Mouse (Mus musculus) lung, adult 2 months (tissue): ENCODE measurements around the gene Msantd3. TPM values are rescaled to one million over a fixed set of nuclear protein-coding genes. Genes with fewer than 3 reads are reported as not detected.

Source experiments
- DNase-seq: peaks from one replicate; pipeline ENCODE4 v3.0.0; 2022
- H3K4me1 ChIP-seq: fragments of 200-500 bp; 2 replicates; pipeline ENCODE4 v1.6.1; 2011; ENCODE audit warnings: low read length; ENCODE audit not compliant: control insufficient read depth, insufficient read depth
- H3K4me3 ChIP-seq: fragments of 200-500 bp; replicated peaks from 2 replicates; pipeline ENCODE3; 2011; ENCODE audit warnings: low read depth, mild to moderate bottlenecking, control low read depth, low read length; ENCODE audit errors: extremely low read depth
- CTCF ChIP-seq: fragments of 200-500 bp; IDR thresholded peaks from 2 replicates; pipeline ENCODE4 v1.5.1; 2011; ENCODE audit warnings: mild to moderate bottlenecking, low read length, control low read depth; ENCODE audit not compliant: insufficient read depth
- POLR2A ChIP-seq: fragments of 200-500 bp; IDR thresholded peaks from 2 replicates; pipeline ENCODE4 v1.6.1; 2011; ENCODE audit warnings: low read depth, mild to moderate bottlenecking, control low read depth, low read length, borderline replicate concordance; ENCODE audit errors: extremely low read depth
- WGBS: fragments of 180-500 bp; shearing (Covaris S2); methylation state at CpG from one replicate; pipeline ENCODE4 v1.1.7; 2018; 5-methylcytosine and 5-hydroxymethylcytosine counted together
- polyA plus RNA-seq: library from polyadenylated mRNA; depleted of rRNA; stranded (reverse); fragments of >200 nt; gene quantifications from 2 replicates; pipeline ENCODE4 v1.2.3, GENCODE M21; 2012

Gene Msantd3
- polyA plus RNA-seq, 1 experiment: 6.9 TPM

GRCm38 (mm10) chr4:48554132-48554531, 14.4 kb downstream of the Msantd3 start:
- WGBS: 51% methylated on average over 7 of the region's 7 CpGs
- DNase-seq: no peak
- Histone ChIP-seq H3K4me1 (peaks cover 4% of the 10 kb centered on the region; the same call in 1 of the 2 replicates), H3K4me3 (no peak overlapping the region)
- no peak for TF ChIP-seq POLR2A

- 16% methylated on average over 3 of the region's 3 CpGs for WGBS
- H3K4me3 ChIP-seq: no peak overlapping the region
- no peak for TF ChIP-seq POLR2A
- TF ChIP-seq CTCF: peak; percentile 38; the same call in 1 of the 2 replicates
- peaks cover 4% of the 10 kb centered on the region; the same call in 1 of the 2 replicates for H3K4me1 ChIP-seq
- DNase-seq: peak; percentile 45
Observed at GRCm38 (mm10) chr4:48555729-48556128, 16.0 kb downstream of the Msantd3 start.

GRCm38 (mm10) chr4:48559652-48560051, 19.9 kb downstream of the Msantd3 start:
- DNase-seq: no peak
- no peak overlapping the region for H3K4me3 ChIP-seq

DNA sequence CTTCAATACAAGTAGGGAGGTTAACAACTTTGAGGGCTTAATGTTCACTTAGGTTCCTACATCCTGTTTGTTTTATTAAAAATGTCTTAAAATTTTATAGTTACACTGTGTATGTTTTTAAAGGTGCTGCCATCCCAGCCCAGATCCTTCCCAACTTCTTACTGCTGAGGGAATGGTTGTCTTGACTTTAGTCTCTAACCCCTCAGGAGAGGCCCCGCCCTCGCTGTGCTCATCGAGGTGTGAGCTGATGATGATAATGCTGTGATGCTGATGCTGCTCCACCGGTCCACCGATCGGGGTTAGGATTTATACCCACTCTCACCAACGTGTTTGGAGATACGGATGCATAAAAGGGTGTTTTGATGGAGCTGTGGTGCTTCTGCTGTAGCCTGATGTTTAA, 22.1 kb downstream of the Msantd3 start:
- whole genome bisulfite sequencing: 89% methylated on average over 8 of the region's 8 CpGs
- DNase-seq: no peak
- Histone ChIP-seq H3K4me1 (no peaks in the 10 kb centered on the region), H3K4me3 (no peak overlapping the region)
- TF ChIP-seq POLR2A (no peak), CTCF (no peak)

More at GRCm38 (mm10) chr4:48559652-48560051, 19.9 kb downstream of the Msantd3 start:
- TF ChIP-seq CTCF (no peak), POLR2A (no peak)
- whole genome bisulfite sequencing: 75% methylated on average over 14 of the region's 14 CpGs
- H3K4me1 ChIP-seq: no peaks in the 10 kb centered on the region

DNA sequence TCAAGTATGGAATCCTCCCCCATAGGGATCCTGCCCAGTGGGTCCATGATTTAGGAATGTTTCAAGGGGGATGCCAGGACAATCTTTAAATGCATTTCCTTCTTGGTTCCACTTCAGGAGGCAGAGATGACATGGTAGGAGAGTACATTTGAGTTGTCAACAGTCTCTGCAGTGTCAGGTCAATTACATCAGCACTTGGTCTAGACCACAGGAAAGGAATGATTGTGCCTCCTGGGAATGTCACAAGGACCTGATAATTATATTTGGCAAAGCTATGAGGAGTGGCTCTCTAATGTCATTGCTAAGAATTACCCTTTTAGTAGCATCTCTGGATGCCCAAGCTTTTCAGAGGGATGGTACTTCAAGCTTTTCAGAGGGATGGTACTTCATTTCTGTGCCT, 25.2 kb downstream of the Msantd3 start:
- no peak for TF ChIP-seq CTCF
- TF ChIP-seq POLR2A: no peak
- no peak for DNase-seq
- no peak overlapping the region for H3K4me3 ChIP-seq
- no peaks in the 10 kb centered on the region for H3K4me1 ChIP-seq

DNA sequence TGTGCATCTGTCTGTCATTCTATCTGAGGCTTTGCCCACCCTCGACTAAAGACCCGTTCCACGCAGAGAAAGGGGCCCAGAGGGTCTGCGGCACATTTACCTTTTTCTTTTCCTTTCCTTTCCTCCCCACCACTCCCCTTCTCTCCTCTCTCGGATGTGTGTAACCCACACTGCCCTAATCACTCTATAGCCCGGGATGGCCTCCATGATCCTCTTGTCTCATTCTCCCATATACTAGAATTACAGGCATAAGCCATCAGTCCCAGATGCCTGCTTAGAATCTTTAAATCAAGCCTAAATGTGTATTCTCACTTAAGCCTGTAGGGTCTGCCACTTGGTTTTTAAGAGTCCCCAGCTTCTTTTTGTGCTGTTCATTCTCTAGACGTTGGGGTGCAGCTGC, 36.6 kb downstream of the Msantd3 start:
- DNase-seq: no peak
- H3K4me1 ChIP-seq: no peaks in the 10 kb centered on the region
- no peak overlapping the region for H3K4me3 ChIP-seq
- 84% methylated on average over 7 of the region's 7 CpGs for WGBS
- no peak for TF ChIP-seq CTCF
- no peak for TF ChIP-seq POLR2A

- Histone ChIP-seq H3K4me1 (no peaks in the 10 kb centered on the region), H3K4me3 (no peak overlapping the region)
- WGBS: 79% methylated on average over 1 of the region's 1 CpGs
- TF ChIP-seq POLR2A (no peak), CTCF (no peak)
- no peak for DNase-seq
Observed at GRCm38 (mm10) chr4:48577831-48578230, 38.1 kb downstream of the Msantd3 start.

DNA sequence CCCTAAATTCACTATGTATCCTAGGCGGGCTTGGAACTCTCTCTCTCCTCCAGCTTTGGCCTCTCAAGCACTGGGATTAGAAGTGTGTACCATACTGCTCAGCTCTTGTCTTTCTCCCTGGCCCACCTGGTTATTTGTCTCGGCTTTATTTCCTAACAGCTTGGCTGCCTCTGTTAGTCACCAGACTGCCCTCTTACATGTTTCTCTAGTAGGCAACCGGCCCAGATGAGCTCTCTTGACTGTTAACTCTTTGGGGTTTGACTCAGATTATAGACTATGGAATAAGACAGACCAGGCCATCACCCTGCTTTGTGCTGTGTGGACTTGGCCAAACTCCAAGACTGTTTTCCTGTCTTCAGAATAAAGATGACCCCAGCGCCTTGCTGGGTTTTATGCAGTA, 38.7 kb downstream of the Msantd3 start:
- Histone ChIP-seq H3K4me3 (no peak overlapping the region), H3K4me1 (no peaks in the 10 kb centered on the region)
- no peak for TF ChIP-seq CTCF
- TF ChIP-seq POLR2A: no peak
- whole genome bisulfite sequencing: 40% methylated on average over 4 of the region's 4 CpGs
- no peak for DNase-seq

GRCm38 (mm10) chr4:48579475-48580110, 39.9 kb downstream of the Msantd3 start:
- no peaks in the 10 kb centered on the region for H3K4me1 ChIP-seq
- no peak overlapping the region for H3K4me3 ChIP-seq
- TF ChIP-seq CTCF (no peak), POLR2A (no peak)
- DNase-seq: no peak
- 70% methylated on average over 6 of the region's 6 CpGs for WGBS

GRCm38 (mm10) chr4:48581201-48581600, 41.5 kb downstream of the Msantd3 start:
- DNase-seq: no peak
- Histone ChIP-seq H3K4me1 (0 out of 2 replicates have a peak, but pooled peaks cover 2% of the 10 kb centered on the region), H3K4me3 (no peak overlapping the region)
- 58% methylated on average over 2 of the region's 2 CpGs for WGBS
- TF ChIP-seq POLR2A (no peak), CTCF (no peak)

GRCm38 (mm10) chr4:48581993-48582392, 42.3 kb downstream of the Msantd3 start:
- WGBS: 74% methylated on average over 2 of the region's 3 CpGs
- no peak for TF ChIP-seq POLR2A
- TF ChIP-seq CTCF: no peak
- Histone ChIP-seq H3K4me1 (0 out of 2 replicates have a peak, but pooled peaks cover 2% of the 10 kb centered on the region), H3K4me3 (no peak overlapping the region)
- no peak for DNase-seq
